Mouse (Mus musculus): ENCODE measurements around the gene Krtap19-4.

DNA sequence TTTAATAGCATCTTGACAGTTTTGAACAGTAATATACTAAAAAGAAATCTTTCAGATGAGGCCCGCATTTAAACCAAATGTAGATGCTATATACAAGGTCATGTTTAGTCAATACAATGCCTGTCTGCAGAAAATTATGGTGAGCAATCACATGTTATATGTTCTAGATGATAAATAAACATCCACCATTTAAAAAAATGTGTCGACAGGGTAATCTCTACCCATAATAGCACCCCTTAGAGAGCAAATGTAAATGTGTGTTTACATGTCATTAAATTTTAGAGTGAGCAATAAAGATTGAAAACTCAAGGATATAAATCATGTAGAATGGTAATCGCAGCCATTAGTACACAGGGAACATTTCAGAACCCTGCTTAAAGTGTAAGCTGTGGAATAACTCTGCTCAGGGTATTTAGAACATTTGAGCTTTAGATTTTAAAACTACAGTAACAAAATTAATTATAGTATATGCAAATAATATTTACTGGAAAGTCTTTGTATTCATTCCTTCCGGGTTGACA is 19.9 kb downstream of the Krtap19-4 start:
- TF ChIP-seq CTCF (IDR thresholded peaks at IDR 0.05) (no peak), EP300 (IDR thresholded peaks at IDR 0.05) (no peak)
